In genomic region chr2:68061341-68061740, GRCm38 (mm10) we compare ENCODE assay signal across 22 mouse cellular contexts.
A peak's percentile ranks its signal among the peaks of the same experiment; 100 is the strongest.
DNase-seq lines count a peak whose midpoint lies in the region; ATAC-seq and TF ChIP-seq lines count a peak whose summit lies in the region.
"Had no signal": no experiment of that assay in that cellular context is flagged by ENCODE, and none has a peak within 500 bp of the region (broad histone marks: within the 10 kb centered on the region; RNA-seq: fewer than 3 reads in every experiment).

No protein-coding gene starts in this region.

- H3ac ChIP-seq in C2C12 (ENCODE audit: control insufficient read depth, insufficient read length, low read depth) = no peak overlapping the region

- TF ChIP-seq POLR2A in limb, embryonic 14.5 days (IDR thresholded peaks at IDR 0.05; ENCODE audit: borderline replicate concordance, extremely low read depth, insufficient read depth, insufficient read length) = no peak

- intact Hi-C loops in left cerebral cortex, postnatal 25 days (cut with DNase I) = no loop called here

- no peak overlapping the region for H3K4me2 ChIP-seq in limb, embryonic 14.5 days (replicated peaks; ENCODE audit: low read depth, low read length, severe bottlenecking)
- H3K4me2 ChIP-seq in embryonic facial prominence, embryonic 13.5 days = no peak overlapping the region
- H3K4me2 ChIP-seq: embryonic facial prominence, embryonic 12.5 days had no signal

- no peak for TF ChIP-seq CTCF in C2C12 (IDR thresholded peaks at IDR 0.05; ENCODE audit: control insufficient read depth, insufficient read depth, insufficient read length)

- no peaks in the 10 kb centered on the region for H3K27me3 ChIP-seq in limb, embryonic 14.5 days (ENCODE audit: control insufficient read depth, insufficient read depth, low read length)
- H3K27me3 ChIP-seq in limb, embryonic 10.5 days (ENCODE audit: low read depth, poor library complexity, severe bottlenecking) = no peaks in the 10 kb centered on the region
- H3K27me3 ChIP-seq in C2C12 (ENCODE audit: control insufficient read depth, insufficient read depth, insufficient read length) = no peaks in the 10 kb centered on the region
- H3K27me3 ChIP-seq in embryonic facial prominence, embryonic 13.5 days = no peaks in the 10 kb centered on the region
- H3K27me3 ChIP-seq: embryonic facial prominence, embryonic 12.5 days; Patski had no signal

- no peaks in the 10 kb centered on the region for H3K36me3 ChIP-seq in limb, embryonic 14.5 days (ENCODE audit: control insufficient read depth, insufficient read depth, low read length)
- H3K36me3 ChIP-seq in limb, embryonic 10.5 days = no peaks in the 10 kb centered on the region
- H3K36me3 ChIP-seq in C2C12 (ENCODE audit: control insufficient read depth, insufficient read depth) = no peaks in the 10 kb centered on the region
- no peaks in the 10 kb centered on the region for H3K36me3 ChIP-seq in embryonic facial prominence, embryonic 13.5 days
- H3K36me3 ChIP-seq: embryonic facial prominence, embryonic 12.5 days had no signal

- ATAC-seq in limb, embryonic 14.5 days (ENCODE audit: low FRiP score, low read depth) = no peak
- no peak for ATAC-seq in embryonic facial prominence, embryonic 13.5 days (ENCODE audit: insufficient number of reproducible peaks, insufficient read depth, low FRiP score, low TSS enrichment, low read depth)
- no peak for ATAC-seq in frontal cortex, adult (ENCODE audit: low TSS enrichment)
- ATAC-seq: activated CD4-positive, CD25-positive, alpha-beta regulatory T cell, adult 4 months; forebrain, embryonic 14.5 days; forebrain, embryonic 16.5 days; Patski had no signal

- H3K9ac ChIP-seq in limb, embryonic 14.5 days (ENCODE audit: low read depth, low read length, severe bottlenecking) = no peak overlapping the region
- H3K9ac ChIP-seq in embryonic facial prominence, embryonic 13.5 days = no peak overlapping the region
- H3K9ac ChIP-seq: embryonic facial prominence, embryonic 12.5 days had no signal

- DNase-seq in limb, embryonic 14.5 days (ENCODE audit: low spot score) = peak; percentile 7
- DNase-seq in limb, embryonic 10.5 days (ENCODE audit: low spot score) = no peak
- DNase-seq in 3T3-L1 (ENCODE audit: low read depth, low spot score) = peak; percentile 32
- DNase-seq in urinary bladder, adult 18-20 months (ENCODE audit: low spot score in 2 of 2) = no peak
- DNase-seq in left cerebral cortex, postnatal 25 days (ENCODE audit: low spot score in 2 of 2) = no peak
- DNase-seq: adrenal gland, adult 8-10 months; adrenal gland, postnatal 14 days; adrenal gland, postnatal 36 days; B cell, adult 2 months; cerebellum, adult 11-12 months; cerebellum, adult 2 months; cerebellum, adult 9-10 months; cerebellum, postnatal 10 days; cerebellum, postnatal 25 days had no signal

- WGBS in limb, embryonic 14.5 days = 47% methylated on average over 4 of the region's 4 CpGs
- WGBS in limb, embryonic 10.5 days = 88% methylated on average over 4 of the region's 4 CpGs
- 31% methylated on average over 4 of the region's 4 CpGs for WGBS in embryonic facial prominence, embryonic 13.5 days

- H3K79me2 ChIP-seq in C2C12 (ENCODE audit: control insufficient read depth, insufficient read depth) = no peaks in the 10 kb centered on the region

- no peak overlapping the region for H3K27ac ChIP-seq in limb, embryonic 14.5 days (replicated peaks; ENCODE audit: low read depth, low read length)
- no peak overlapping the region for H3K27ac ChIP-seq in limb, embryonic 10.5 days
- peak overlapping the region; percentile 77 for H3K27ac ChIP-seq in embryonic facial prominence, embryonic 13.5 days
- H3K27ac ChIP-seq: embryonic facial prominence, embryonic 12.5 days had no signal

- no peak overlapping the region for H3K4me3 ChIP-seq in limb, embryonic 14.5 days (replicated peaks; ENCODE audit: low read length)
- H3K4me3 ChIP-seq in limb, embryonic 10.5 days = no peak overlapping the region
- no peak overlapping the region for H3K4me3 ChIP-seq in C2C12 (ENCODE audit: insufficient read depth, poor library complexity, severe bottlenecking)
- H3K4me3 ChIP-seq in embryonic facial prominence, embryonic 13.5 days = no peak overlapping the region
- H3K4me3 ChIP-seq: embryonic facial prominence, embryonic 12.5 days had no signal

- no peaks in the 10 kb centered on the region for H3K4me1 ChIP-seq in limb, embryonic 14.5 days (ENCODE audit: control insufficient read depth, insufficient read depth, low read length)
- H3K4me1 ChIP-seq in limb, embryonic 10.5 days = no peaks in the 10 kb centered on the region
- peaks cover 9% of the 10 kb centered on the region for H3K4me1 ChIP-seq in embryonic facial prominence, embryonic 13.5 days
- H3K4me1 ChIP-seq: embryonic facial prominence, embryonic 12.5 days had no signal

- H3K79me3 ChIP-seq in C2C12 (ENCODE audit: low read depth) = no peaks in the 10 kb centered on the region

- H3K9me3 ChIP-seq in limb, embryonic 14.5 days (ENCODE audit: control insufficient read depth, low read length) = no peaks in the 10 kb centered on the region
- H3K9me3 ChIP-seq in limb, embryonic 10.5 days (replicated peaks) = no peaks in the 10 kb centered on the region
- H3K9me3 ChIP-seq in embryonic facial prominence, embryonic 13.5 days = no peaks in the 10 kb centered on the region
- H3K9me3 ChIP-seq: embryonic facial prominence, embryonic 12.5 days had no signal

TF ChIP-seq in C2C12, 6 proteins besides CTCF, POLR2A, EP300 and RAD21:
- TF ChIP-seq USF1 (IDR thresholded peaks at IDR 0.05; ENCODE audit: low read depth) (peak; percentile 20), FOSL1 (IDR thresholded peaks at IDR 0.05; ENCODE audit: insufficient read depth, low read length, poor library complexity, severe bottlenecking) (no peak), MYOG (IDR thresholded peaks at IDR 0.05; ENCODE audit: control insufficient read depth, extremely low read depth, insufficient read length) (no peak), MYOD1 (IDR thresholded peaks at IDR 0.05; ENCODE audit: control insufficient read depth, insufficient read length, low read depth) (no peak), MAX (IDR thresholded peaks at IDR 0.05) (no peak)

Comparison
In these comparisons a context has a peak if more than half of its experiments do, and no peak if none do; other contexts are left out.
1. DNase-seq: peak in limb, embryonic 14.5 days (single experiment) and 3T3-L1 (single experiment); none in limb, embryonic 10.5 days (single experiment), urinary bladder, adult 18-20 months (0 of 2) and left cerebral cortex, postnatal 25 days (0 of 2).